Comparison of ENCODE assay signal across 10 mouse cellular contexts in the genomic region with DNA sequence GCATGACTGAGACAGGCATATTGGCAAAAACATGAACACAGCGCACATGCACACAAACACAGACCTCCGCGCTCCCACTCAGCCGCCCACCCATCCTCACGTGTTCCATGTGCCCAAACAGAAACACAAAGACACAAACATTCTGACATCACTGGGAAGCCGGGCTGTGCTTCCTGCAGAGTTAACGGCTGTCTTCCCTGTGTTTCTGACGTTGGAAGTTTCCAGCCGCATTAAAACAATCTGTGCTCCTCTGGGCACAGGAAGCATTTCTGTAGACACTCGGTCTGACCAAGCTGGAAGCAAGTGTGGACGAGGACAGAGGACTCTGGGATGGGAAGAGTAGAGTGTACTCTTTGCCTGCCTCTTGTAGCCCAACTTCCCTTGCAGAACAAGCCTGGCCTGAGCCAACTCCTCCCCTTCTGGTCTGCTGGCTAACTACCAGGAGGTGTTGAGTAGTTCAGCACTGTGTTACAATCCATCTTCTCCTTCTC.
DNase-seq lines count a peak whose midpoint lies in the region; ATAC-seq and TF ChIP-seq lines count a peak whose summit lies in the region.
"Had no signal": no experiment of that assay in that cellular context is flagged by ENCODE, and none has a peak within 500 bp of the region (broad histone marks: within the 10 kb centered on the region; RNA-seq: fewer than 3 reads in every experiment).

No protein-coding gene starts in this region.

- H3K4me3 ChIP-seq in gastrocnemius, adult 2 months, result no peak overlapping the region
- H3K4me3 ChIP-seq in cerebellum, adult 2 months (replicated peaks; ENCODE audit: insufficient read depth, low read depth, low read length), result peak overlapping the region; percentile 6
- H3K4me3 ChIP-seq in liver, embryonic 11.5 days (ENCODE audit: low read depth, low read length), result no peak overlapping the region
- no peak overlapping the region for H3K4me3 ChIP-seq in midbrain, postnatal 0 days (ENCODE audit: low read depth, low read length)

- peaks cover 11% of the 10 kb centered on the region; the same call in 1 of the 2 replicates for H3K4me1 ChIP-seq in cerebellum, adult 2 months (ENCODE audit: control insufficient read depth, insufficient read depth, low read length)
- H3K4me1 ChIP-seq in liver, embryonic 11.5 days (replicated peaks; ENCODE audit: control insufficient read depth, insufficient read depth, low read length), result no peaks in the 10 kb centered on the region
- H3K4me1 ChIP-seq in midbrain, postnatal 0 days (ENCODE audit: insufficient read depth, low read length), result no peaks in the 10 kb centered on the region

- no peaks in the 10 kb centered on the region; the same call in 1 of the 2 replicates for H3K27me3 ChIP-seq in cerebellum, adult 2 months (ENCODE audit: control insufficient read depth, insufficient read depth, low read length)
- no peaks in the 10 kb centered on the region for H3K27me3 ChIP-seq in liver, embryonic 11.5 days (replicated peaks; ENCODE audit: control insufficient read depth, insufficient read depth, low read length)
- no peaks in the 10 kb centered on the region; the same call in 1 of the 2 replicates for H3K27me3 ChIP-seq in midbrain, postnatal 0 days (ENCODE audit: insufficient read depth, low read length)

- intact Hi-C loops in gastrocnemius, adult 2 months (cut with DNase I), result no loop called here
- intact Hi-C loops in gastrocnemius, postnatal 14 days (cut with DNase I; ENCODE audit: low total_unique reads), result no loop called here

- H3K4me2 ChIP-seq in liver, embryonic 11.5 days, result no peak overlapping the region
- no peak overlapping the region for H3K4me2 ChIP-seq in midbrain, postnatal 0 days (ENCODE audit: low read depth, low read length, poor library complexity, severe bottlenecking)

- H3K36me3 ChIP-seq in liver, embryonic 11.5 days (ENCODE audit: control insufficient read depth, insufficient read depth, low read length), result no peaks in the 10 kb centered on the region
- H3K36me3 ChIP-seq in midbrain, postnatal 0 days (ENCODE audit: insufficient read depth, low read length), result no peaks in the 10 kb centered on the region

- no peak for TF ChIP-seq CTCF in gastrocnemius, adult 2 months (IDR thresholded peaks at IDR 0.05)
- TF ChIP-seq CTCF in cerebellum, adult 2 months (IDR thresholded peaks at IDR 0.05; ENCODE audit: borderline replicate concordance, insufficient read depth, low read depth, low read length), result no peak
- TF ChIP-seq CTCF in midbrain, postnatal 0 days (IDR thresholded peaks at IDR 0.05), result no peak

- no peak overlapping the region for H3K27ac ChIP-seq in gastrocnemius, adult 2 months
- peak overlapping the region; percentile 2; the same call in 1 of the 2 replicates for H3K27ac ChIP-seq in cerebellum, adult 2 months (ENCODE audit: insufficient read depth, low read length)
- no peak overlapping the region for H3K27ac ChIP-seq in liver, embryonic 11.5 days (ENCODE audit: low read depth, low read length)
- no peak overlapping the region for H3K27ac ChIP-seq in midbrain, postnatal 0 days (ENCODE audit: low read depth, low read length)

- DNase-seq in gastrocnemius, adult 2 months, result peak; percentile 28
- no peak for DNase-seq in gastrocnemius, postnatal 14 days
- peak; percentile 72 to 82 for DNase-seq in cerebellum, adult 2 months
- DNase-seq in layer of hippocampus, adult 11-12 months (ENCODE audit: low spot score), result peak; percentile 75
- DNase-seq in right cerebral cortex, adult 18-20 months, result peak; percentile 29
- no peak for DNase-seq in liver, embryonic 11.5 days (ENCODE audit: low spot score)
- no peak for DNase-seq in thymus, adult 18-20 months
- DNase-seq in midbrain, postnatal 0 days (ENCODE audit: low spot score), result no peak
- DNase-seq: retina, postnatal 1 day had no signal

- 11% methylated on average over 11 of the region's 11 CpGs for WGBS in cerebellum, adult 2 months
- WGBS in liver, embryonic 11.5 days, result 73% methylated on average over 11 of the region's 11 CpGs
- WGBS in midbrain, postnatal 0 days, result 80% methylated on average over 11 of the region's 11 CpGs

- H3K9ac ChIP-seq in liver, embryonic 11.5 days (ENCODE audit: low read depth, low read length), result no peak overlapping the region
- H3K9ac ChIP-seq in midbrain, postnatal 0 days (replicated peaks; ENCODE audit: low read length, poor library complexity, severe bottlenecking), result no peak overlapping the region

- ATAC-seq in liver, embryonic 11.5 days (replicated peaks; ENCODE audit: low FRiP score), result no peak
- ATAC-seq in midbrain, postnatal 0 days (ENCODE audit: low FRiP score), result no peak
- ATAC-seq: activated CD4-positive, CD25-positive, alpha-beta regulatory T cell, adult 4 months had no signal

- no peak for TF ChIP-seq POLR2A in cerebellum, adult 2 months (IDR thresholded peaks at IDR 0.05; ENCODE audit: borderline replicate concordance, insufficient read depth, low read length)

- no peaks in the 10 kb centered on the region for H3K9me3 ChIP-seq in liver, embryonic 11.5 days (ENCODE audit: control insufficient read depth, low read length)
- H3K9me3 ChIP-seq in midbrain, postnatal 0 days (ENCODE audit: low read length), result no peaks in the 10 kb centered on the region

Comparison
In these comparisons a context has a peak if more than half of its experiments do, and no peak if none do; other contexts are left out.
1. DNase-seq: peak in gastrocnemius, adult 2 months (single experiment), cerebellum, adult 2 months (2 of 2), layer of hippocampus, adult 11-12 months (single experiment) and right cerebral cortex, adult 18-20 months (single experiment); none in gastrocnemius, postnatal 14 days (single experiment), liver, embryonic 11.5 days (single experiment), thymus, adult 18-20 months (0 of 2) and midbrain, postnatal 0 days (single experiment).